Mouse (Mus musculus) midbrain, embryonic 14.5 days (tissue): ENCODE measurements around the gene Arhgef3. TPM values are rescaled to one million over a fixed set of nuclear protein-coding genes. Genes with fewer than 3 reads are reported as not detected.

Experiments
- ATAC-seq: fragments of 200-750 bp; cut with Nextera tagmentation; 2 replicates; pipeline ENCODE4 v1.8.0; 2017; ENCODE audit warnings: moderate number of reproducible peaks, moderate library complexity; ENCODE audit not compliant: low FRiP score, low TSS enrichment
- DNase-seq: peaks from one replicate; pipeline ENCODE4 v3.0.0-alpha.2; 2015
- H3K27ac ChIP-seq: fragments of 300-500 bp; sonication (generic); replicated peaks from 2 replicates; pipeline ENCODE4 v1.5.1; 2014; ENCODE audit warnings: mild to moderate bottlenecking, low read depth, low read length, moderate library complexity
- H3K27me3 ChIP-seq: fragments of 300-500 bp; sonication (generic); 2 replicates; pipeline ENCODE4 v1.6.1; 2014; ENCODE audit warnings: low read length, control low read depth, mixed read lengths; ENCODE audit not compliant: control insufficient read depth, insufficient read depth
- H3K36me3 ChIP-seq: fragments of 300-500 bp; sonication (generic); 2 replicates; pipeline ENCODE4 v1.6.1; 2014; ENCODE audit warnings: low read length, control low read depth; ENCODE audit not compliant: control insufficient read depth, insufficient read depth
- H3K4me1 ChIP-seq: fragments of 300-500 bp; sonication (generic); 2 replicates; pipeline ENCODE4 v1.6.1; 2014; ENCODE audit warnings: mild to moderate bottlenecking, antibody characterized with exemption, low read length, control low read depth; ENCODE audit not compliant: control insufficient read depth, insufficient read depth
- H3K4me2 ChIP-seq: fragments of 300-500 bp; sonication (generic); 2 replicates; pipeline ENCODE4 v1.6.1; 2014; ENCODE audit warnings: mild to moderate bottlenecking, low read length, moderate library complexity
- H3K4me3 ChIP-seq: fragments of 300-500 bp; sonication (generic); replicated peaks from 2 replicates; pipeline ENCODE4 v1.5.1; 2014; ENCODE audit warnings: low read depth, low read length
- H3K9ac ChIP-seq: fragments of 300-500 bp; sonication (generic); replicated peaks from 2 replicates; pipeline ENCODE4 v1.6.1; 2014; ENCODE audit warnings: mild to moderate bottlenecking, low read length, moderate library complexity
- H3K9me3 ChIP-seq: fragments of 300-500 bp; sonication (generic); 2 replicates; pipeline ENCODE4 v1.6.1; 2016; ENCODE audit warnings: low read length, control low read depth, mixed read lengths; ENCODE audit not compliant: control insufficient read depth
- WGBS: fragments of 180-500 bp; shearing (Covaris S2); extraction: QIAGEN DNeasy Blood & Tissue Kit; methylation state at CpG from one replicate; pipeline ENCODE4 v1.1.7; 2014; 5-methylcytosine and 5-hydroxymethylcytosine counted together
- polyA plus RNA-seq: library from polyadenylated mRNA; unstranded; fragments of >200 nt; fragmentation: Nextera tagmentation; extraction: Ambion mirVana; gene quantifications from 2 replicates; pipeline ENCODE4 v1.2.1, GENCODE M21; 2014

Arhgef3 gene
- polyA plus RNA-seq, 1 experiment from 2014 or later = 5.3 TPM

DNA sequence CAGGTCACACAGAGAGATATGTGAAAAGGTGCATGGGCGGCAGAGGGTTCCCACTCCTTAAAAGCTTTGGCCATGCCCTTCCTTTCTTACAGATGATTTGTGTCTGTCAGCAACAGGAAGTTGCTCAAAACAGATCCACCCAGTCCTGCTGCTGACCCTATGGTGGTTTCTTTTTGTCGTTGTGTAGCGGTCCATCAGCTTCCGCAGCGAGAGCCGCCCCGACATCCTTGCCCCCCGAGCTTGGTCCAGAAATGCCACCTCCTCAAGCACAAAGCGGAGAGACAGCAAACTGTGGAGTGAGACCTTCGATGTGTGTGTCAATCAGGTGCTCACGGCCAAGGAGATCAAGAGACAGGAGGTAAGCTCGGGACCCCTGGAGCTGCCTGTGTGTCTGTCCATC, 264.7 kb downstream of the Arhgef3 start:
- Histone ChIP-seq H3K36me3 (no peaks in the 10 kb centered on the region), H3K4me2 (no peak overlapping the region), H3K4me1 (no peaks in the 10 kb centered on the region), H3K9ac (no peak overlapping the region), H3K4me3 (no peak overlapping the region), H3K27me3 (no peaks in the 10 kb centered on the region), H3K27ac (no peak overlapping the region), H3K9me3 (no peaks in the 10 kb centered on the region)
- WGBS = 89% methylated on average over 12 of the region's 12 CpGs
- DNase-seq = no peak
- no peak for ATAC-seq

DNA sequence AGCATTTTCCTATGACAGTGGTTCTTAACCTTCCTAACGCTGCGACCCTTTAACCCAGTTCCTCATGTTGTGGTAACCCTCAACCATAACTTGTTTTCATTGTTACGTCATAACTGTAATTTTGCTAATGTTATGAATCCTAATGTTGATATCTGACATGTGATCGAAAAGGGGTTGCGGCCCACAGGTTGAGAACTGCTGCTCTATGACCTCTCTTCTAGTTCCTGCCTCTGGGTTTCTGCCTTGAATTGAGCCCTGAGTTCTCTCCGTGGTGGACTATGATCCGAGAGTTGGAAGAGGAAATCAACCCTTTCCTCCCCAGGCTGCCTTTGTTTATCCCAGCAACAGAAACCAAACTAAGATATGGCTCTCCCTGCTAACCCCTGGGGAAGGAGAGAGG, 266.8 kb downstream of the Arhgef3 start:
- Histone ChIP-seq H3K36me3 (no peaks in the 10 kb centered on the region), H3K27me3 (no peaks in the 10 kb centered on the region), H3K9ac (no peak overlapping the region), H3K9me3 (no peaks in the 10 kb centered on the region), H3K4me2 (no peak overlapping the region), H3K27ac (no peak overlapping the region), H3K4me3 (no peak overlapping the region), H3K4me1 (no peaks in the 10 kb centered on the region)
- ATAC-seq (no peak), DNase-seq (no peak)
- WGBS = 91% methylated on average over 7 of the region's 7 CpGs

DNA sequence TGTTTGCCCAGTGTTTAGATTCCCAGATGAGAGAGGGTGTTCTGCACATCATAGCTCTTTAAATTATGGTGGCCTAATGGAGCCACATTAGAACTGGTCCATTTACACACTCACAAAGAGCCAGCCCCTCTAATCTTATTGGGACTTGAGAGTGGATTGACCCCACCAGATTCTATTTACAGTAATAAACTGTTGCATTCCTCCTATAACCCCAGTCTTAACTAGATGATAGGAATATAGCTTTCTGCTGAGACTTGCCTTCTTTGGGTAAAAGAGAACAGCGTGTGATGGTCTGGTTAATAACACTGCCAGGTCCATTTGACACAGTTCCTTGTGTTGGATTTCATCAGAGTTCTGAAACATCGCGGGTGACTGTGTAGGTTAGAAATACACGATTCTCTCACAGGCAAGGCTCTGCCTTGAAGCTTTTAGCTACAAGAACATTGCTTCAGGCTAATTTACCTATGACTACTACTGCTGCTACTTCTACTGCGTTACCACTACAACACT, 268.7 kb downstream of the Arhgef3 start:
- Histone ChIP-seq H3K36me3 (no peaks in the 10 kb centered on the region), H3K4me3 (no peak overlapping the region), H3K4me1 (no peaks in the 10 kb centered on the region), H3K27ac (no peak overlapping the region), H3K27me3 (no peaks in the 10 kb centered on the region), H3K9ac (no peak overlapping the region), H3K4me2 (no peak overlapping the region), H3K9me3 (no peaks in the 10 kb centered on the region)
- DNase-seq (no peak), ATAC-seq (no peak)
- 93% methylated on average over 5 of the region's 5 CpGs for WGBS

DNA sequence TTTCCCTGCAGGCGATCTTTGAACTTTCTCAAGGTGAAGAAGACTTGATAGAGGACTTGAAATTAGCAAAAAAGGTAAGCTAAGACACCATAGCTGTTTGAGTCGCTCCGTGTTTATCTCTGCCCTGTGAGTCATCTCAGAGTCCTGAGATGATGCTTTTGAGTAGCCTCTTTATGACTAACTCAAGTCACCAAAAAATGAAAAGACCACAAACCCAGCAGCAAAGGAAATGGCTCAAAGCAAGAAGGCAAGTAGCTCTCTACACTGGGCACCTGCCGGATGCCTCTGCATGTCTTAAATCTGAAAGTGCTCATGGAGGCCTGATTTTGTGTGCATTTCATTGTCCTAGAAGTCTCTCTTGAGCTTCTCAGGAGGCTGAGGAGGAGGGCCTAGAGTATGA, 269.4 kb downstream of the Arhgef3 start:
- no peaks in the 10 kb centered on the region for H3K4me1 ChIP-seq
- H3K9ac ChIP-seq = no peak overlapping the region
- H3K27ac ChIP-seq = no peak overlapping the region
- 93% methylated on average over 4 of the region's 4 CpGs for WGBS
- no peak for ATAC-seq
- H3K4me2 ChIP-seq = no peak overlapping the region
- no peaks in the 10 kb centered on the region for H3K9me3 ChIP-seq
- no peaks in the 10 kb centered on the region for H3K27me3 ChIP-seq
- H3K36me3 ChIP-seq = no peaks in the 10 kb centered on the region
- H3K4me3 ChIP-seq = no peak overlapping the region
- no peak for DNase-seq

DNA sequence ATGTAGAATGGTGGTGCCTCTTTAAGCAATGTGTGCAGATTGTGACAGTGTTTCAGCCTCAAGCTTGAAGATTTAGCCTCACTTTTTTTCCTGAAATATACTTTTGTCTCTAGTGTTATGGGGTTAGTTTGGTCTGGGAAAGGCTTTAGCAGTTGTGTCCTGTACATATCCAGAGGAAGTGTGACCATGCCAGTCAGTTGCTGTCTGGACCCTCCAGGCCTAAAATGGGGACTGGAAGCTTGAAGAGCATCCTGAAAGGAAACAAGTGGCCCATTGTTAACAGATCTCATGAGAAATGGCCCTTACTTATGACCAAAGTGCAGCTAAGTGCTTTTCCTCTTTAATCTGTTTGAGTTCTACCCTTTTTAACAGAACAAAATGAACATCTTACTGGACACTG, 273.9 kb downstream of the Arhgef3 start:
- H3K4me1 ChIP-seq = no peaks in the 10 kb centered on the region
- no peak overlapping the region for H3K4me3 ChIP-seq
- H3K27me3 ChIP-seq = no peaks in the 10 kb centered on the region
- no peak overlapping the region for H3K9ac ChIP-seq
- no peak for DNase-seq
- no peaks in the 10 kb centered on the region for H3K9me3 ChIP-seq
- H3K4me2 ChIP-seq = no peak overlapping the region
- ATAC-seq = no peak
- H3K27ac ChIP-seq = no peak overlapping the region
- H3K36me3 ChIP-seq = no peaks in the 10 kb centered on the region

DNA sequence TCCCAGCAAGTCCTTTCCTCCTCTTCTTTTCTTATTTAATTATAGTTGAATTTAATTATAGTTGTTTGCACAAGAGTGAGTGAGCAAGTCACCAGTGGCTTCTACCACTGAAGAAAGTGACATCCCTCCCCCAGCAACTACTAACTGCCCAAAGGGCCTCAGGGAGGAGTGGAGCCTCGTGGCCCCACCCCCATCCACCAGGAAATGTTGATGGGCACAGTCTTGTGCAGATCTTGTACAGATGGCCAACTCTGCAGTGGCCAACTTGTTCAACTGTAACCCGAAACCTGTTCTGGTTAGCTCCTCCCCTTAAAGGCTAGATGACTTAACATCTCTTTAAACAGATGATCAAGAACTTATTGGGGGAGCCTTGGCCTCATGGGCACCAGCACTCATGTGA, 275.0 kb downstream of the Arhgef3 start:
- no peak overlapping the region for H3K4me3 ChIP-seq
- H3K36me3 ChIP-seq = no peaks in the 10 kb centered on the region
- no peak overlapping the region for H3K9ac ChIP-seq
- no peak overlapping the region for H3K4me2 ChIP-seq
- no peak overlapping the region for H3K27ac ChIP-seq
- no peaks in the 10 kb centered on the region for H3K4me1 ChIP-seq
- DNase-seq = no peak
- H3K9me3 ChIP-seq = no peaks in the 10 kb centered on the region
- ATAC-seq = no peak
- no peaks in the 10 kb centered on the region for H3K27me3 ChIP-seq
- WGBS = 76% methylated on average over 2 of the region's 2 CpGs

DNA sequence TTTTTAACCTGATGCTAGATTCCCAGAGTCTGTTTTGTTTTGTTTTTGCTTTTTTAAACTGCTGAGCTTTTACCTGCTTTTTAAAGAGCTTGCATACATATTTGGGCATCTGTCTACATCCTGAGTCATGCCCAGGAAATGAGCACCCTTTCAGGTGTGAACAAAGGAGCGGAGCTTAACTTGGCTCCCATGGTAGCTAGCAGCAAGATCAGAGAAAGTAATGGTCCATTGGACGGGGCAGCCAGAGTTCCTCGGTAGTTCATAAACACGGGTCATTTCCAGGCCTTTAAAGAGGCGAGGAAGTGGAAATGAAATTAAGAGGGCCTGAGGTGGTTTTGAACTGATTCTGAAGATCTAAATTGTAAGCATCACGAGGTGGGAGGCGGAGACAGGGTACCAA, 276.0 kb downstream of the Arhgef3 start:
- no peaks in the 10 kb centered on the region for H3K9me3 ChIP-seq
- H3K4me3 ChIP-seq = no peak overlapping the region
- no peaks in the 10 kb centered on the region for H3K36me3 ChIP-seq
- no peak for ATAC-seq
- WGBS = 44% methylated on average over 7 of the region's 7 CpGs
- H3K4me2 ChIP-seq = no peak overlapping the region
- no peak for DNase-seq
- H3K27ac ChIP-seq = no peak overlapping the region
- H3K4me1 ChIP-seq = no peaks in the 10 kb centered on the region
- H3K9ac ChIP-seq = no peak overlapping the region
- H3K27me3 ChIP-seq = no peaks in the 10 kb centered on the region

DNA sequence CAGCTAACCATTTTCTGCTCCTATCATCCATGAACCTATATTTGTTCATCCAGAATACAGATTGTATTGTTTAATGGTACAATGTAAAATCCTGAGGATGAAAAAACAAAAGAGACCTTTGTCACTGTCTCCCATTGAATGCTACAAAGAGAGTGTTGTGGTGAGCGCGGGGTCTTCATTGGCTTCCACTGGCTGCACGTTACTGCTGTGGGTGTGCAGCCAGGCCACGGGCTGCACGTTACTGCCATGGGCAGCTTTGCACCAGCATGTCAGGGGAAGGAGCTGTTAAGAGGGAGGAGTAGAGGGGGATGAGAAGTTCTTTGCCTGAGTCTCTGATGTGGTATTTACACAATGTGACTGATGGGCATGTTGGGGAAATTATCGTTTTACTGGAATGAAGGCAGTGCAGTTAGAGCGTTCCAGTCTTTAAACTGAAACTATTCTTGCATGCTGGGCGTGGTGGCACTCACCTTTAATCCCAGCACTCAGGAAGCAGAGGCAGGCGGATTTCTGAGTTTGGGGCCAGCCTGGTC, 277.1 kb downstream of the Arhgef3 start:
- no peak overlapping the region for H3K27ac ChIP-seq
- H3K4me3 ChIP-seq = no peak overlapping the region
- H3K9me3 ChIP-seq = no peaks in the 10 kb centered on the region
- DNase-seq (no peak), ATAC-seq (no peak)
- WGBS = 78% methylated on average over 9 of the region's 9 CpGs
- no peak overlapping the region for H3K4me2 ChIP-seq
- no peaks in the 10 kb centered on the region for H3K27me3 ChIP-seq
- no peak overlapping the region for H3K9ac ChIP-seq
- H3K4me1 ChIP-seq = no peaks in the 10 kb centered on the region
- no peaks in the 10 kb centered on the region for H3K36me3 ChIP-seq

DNA sequence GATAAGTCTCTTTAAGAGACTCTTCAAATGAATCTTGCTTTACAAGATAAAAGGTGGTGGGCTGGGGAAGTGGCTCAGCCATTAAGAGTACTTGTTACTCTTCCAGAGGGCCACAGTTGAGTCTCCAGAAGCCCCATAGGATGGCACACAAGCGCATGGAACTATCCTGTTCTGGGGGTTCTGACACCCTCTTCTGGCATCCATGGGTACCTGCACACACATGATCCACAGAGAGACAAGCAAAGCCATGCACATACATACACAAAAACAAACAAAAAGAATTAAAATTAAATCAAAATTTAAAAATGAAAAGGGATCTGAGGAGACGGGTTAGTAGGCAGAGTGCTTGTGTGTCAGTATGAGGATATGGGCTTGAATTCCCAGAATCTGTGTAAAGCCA, 278.0 kb downstream of the Arhgef3 start:
- no peak overlapping the region for H3K4me2 ChIP-seq
- H3K9ac ChIP-seq = no peak overlapping the region
- 92% methylated on average over 2 of the region's 2 CpGs for WGBS
- H3K4me1 ChIP-seq = no peaks in the 10 kb centered on the region
- no peaks in the 10 kb centered on the region for H3K27me3 ChIP-seq
- no peaks in the 10 kb centered on the region for H3K9me3 ChIP-seq
- no peak overlapping the region for H3K4me3 ChIP-seq
- H3K36me3 ChIP-seq = no peaks in the 10 kb centered on the region
- no peak for ATAC-seq
- H3K27ac ChIP-seq = no peak overlapping the region
- DNase-seq = no peak
